Mouse (Mus musculus) thymus, postnatal 36 days (tissue): ENCODE data around the gene Atp8b3.

ENCODE experiments used
- DNase-seq, 2 experiments: peaks; one replicate each; pipeline ENCODE4 v3.0.0; 2022; ENCODE audit warnings: mixed read lengths in 2 of 2

Atp8b3 gene

DNA sequence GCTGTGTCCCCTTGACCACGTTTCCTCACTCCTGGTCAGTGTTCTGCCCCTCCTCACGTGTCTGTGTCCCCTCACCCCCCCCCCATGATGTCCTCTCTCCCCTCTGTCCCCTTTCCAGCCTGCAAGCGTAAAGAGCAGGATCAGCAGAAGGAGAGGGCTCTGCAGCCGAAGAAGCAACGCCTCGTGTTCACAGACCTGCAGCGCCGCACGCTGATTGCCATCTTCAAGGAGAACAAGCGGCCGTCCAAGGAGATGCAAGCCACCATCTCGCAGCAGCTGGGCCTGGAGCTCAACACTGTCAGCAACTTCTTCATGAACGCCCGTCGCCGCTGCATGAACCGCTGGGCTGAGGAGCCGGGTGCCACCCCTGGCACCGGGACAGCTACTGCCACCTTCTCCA is 25.2 kb downstream of the Atp8b3 start:
- DNase-seq = no peak

GRCm38 (mm10) chr10:80510273-80510660 is 28.7 kb downstream of the Atp8b3 start:
- DNase-seq = no peak

DNA sequence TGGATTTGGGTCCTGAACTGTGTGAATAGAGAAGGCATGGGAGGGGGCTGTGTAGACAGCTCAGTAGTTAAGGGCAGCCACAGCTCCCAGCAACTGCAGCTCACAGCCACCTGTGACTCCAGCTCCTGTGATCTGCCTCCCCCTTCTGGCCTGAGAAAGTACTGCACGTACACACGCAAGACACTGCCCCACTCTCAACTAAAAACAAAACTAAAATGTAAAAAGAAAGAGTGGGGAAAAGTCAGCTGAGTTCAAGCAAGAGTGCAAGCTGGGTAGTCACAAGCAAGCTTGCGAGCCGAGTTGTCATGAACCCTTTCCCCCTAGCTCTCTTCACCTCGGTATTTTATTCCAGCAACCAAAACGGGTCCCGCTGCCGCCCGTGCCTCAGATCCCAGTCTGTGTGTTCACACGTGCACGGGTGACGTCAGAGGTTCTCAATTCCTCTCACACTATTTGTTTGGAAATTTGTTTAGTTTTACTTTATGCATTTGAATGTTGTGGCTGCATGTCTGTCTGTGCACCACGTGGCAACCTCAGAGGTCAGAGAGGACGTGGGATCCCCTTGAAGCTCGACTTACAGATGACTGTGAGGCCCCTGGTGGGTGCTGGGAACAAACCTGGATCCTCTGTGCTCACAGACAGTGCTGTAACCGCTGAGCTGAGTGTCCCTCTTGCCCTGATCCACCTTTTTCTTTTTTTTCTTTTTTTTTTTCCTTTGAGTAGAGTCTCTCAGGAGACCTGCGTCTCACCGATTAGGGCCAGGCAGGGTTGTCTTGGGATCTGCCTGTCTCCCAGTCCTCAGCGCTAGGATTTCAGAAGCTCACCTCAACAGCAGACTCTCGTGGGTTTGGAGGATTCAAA is 29.3 kb downstream of the Atp8b3 start:
- DNase-seq = peak; percentile 79 to 85

DNA sequence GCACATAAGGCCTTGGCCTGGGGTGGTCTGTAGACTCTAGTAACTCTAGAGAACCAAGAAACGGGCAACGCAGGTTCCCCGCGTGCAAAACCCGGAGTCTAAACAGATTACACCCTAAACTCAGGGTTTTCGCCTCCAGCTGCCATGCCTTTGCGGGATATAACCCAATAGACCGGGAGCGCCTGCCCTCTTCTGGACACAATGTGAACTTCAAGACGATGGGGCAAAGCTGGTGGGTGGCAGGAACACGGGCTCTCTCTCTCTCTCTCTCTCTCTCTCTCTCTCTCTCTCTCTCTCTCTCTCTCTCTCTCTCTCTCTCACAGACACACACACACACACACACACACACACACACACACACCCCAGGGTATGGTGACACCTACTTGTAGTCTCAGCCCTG is 32.7 kb downstream of the Atp8b3 start:
- peak; percentile 59 to 69 for DNase-seq

- DNase-seq = no peak
These were observed 34.2 kb downstream of the Atp8b3 start for GRCm38 (mm10) chr10:80504724-80505123.

DNA sequence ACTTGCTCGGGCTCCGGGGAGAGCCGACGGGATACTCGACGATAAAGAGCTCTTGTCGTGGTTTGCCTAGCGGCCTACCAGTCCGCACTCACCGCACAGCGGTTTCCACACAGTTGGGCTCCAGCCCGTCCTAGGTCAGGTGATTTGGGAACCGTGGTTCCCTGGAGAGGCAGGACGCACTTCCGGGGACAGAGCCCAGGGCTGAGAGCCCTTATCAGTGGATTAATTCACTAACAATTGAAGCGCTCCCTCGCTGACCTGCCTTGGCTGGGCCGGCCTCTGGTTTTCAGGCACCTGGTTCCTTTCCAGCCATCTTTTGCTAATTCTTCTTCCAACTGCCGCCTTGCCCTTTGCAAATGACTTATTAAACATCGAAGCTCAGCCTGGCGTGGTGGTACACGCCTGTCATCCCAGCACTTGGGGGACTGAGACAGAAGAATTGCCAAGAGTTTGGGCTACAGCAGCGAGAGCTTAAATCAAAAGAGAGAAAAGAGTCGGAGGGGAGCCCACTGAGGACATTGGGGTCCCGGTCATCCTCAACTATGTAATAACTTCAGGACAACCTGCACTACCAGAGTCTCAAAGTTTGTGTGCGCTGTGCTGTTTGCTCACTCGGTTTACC is 35.2 kb downstream of the Atp8b3 start:
- DNase-seq = no peak

- no peak for DNase-seq
These were observed 36.1 kb downstream of the Atp8b3 start for GRCm38 (mm10) chr10:80502819-80503314.

GRCm38 (mm10) chr10:80502291-80502690 is 36.6 kb downstream of the Atp8b3 start:
- no peak for DNase-seq

DNA sequence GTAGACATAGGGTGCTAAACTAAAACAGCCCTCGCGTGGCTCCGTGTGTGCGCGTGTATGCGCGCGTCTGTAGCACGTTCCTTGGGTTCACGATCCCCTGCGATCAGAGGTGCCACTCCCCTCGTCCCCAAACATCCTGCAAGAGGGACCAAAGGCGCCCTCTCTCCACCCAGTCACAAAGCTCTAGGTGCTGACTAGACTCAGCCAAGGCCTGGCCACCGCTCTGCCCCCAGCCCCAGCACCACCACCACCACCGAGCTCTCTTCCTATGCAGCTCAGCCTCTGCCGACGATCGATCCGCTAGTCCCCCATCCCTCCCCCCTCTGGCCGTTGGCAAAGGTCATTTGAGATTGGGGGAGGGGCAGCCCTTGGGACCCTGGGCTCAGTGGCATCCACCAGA is 42.5 kb downstream of the Atp8b3 start:
- DNase-seq = no peak

GRCm38 (mm10) chr10:80495901-80496300 is 43.0 kb downstream of the Atp8b3 start:
- DNase-seq = no peak

- DNase-seq = peak; percentile 54 to 68
These were observed 44.2 kb downstream of the Atp8b3 start, which contains the start of gene Onecut3 for GRCm38 (mm10) chr10:80494732-80495131. Gene Onecut3, plus strand, starts transcription at chr10:80494835.

GRCm38 (mm10) chr10:80490051-80490450 is 48.9 kb downstream of the Atp8b3 start:
- DNase-seq = no peak

DNA sequence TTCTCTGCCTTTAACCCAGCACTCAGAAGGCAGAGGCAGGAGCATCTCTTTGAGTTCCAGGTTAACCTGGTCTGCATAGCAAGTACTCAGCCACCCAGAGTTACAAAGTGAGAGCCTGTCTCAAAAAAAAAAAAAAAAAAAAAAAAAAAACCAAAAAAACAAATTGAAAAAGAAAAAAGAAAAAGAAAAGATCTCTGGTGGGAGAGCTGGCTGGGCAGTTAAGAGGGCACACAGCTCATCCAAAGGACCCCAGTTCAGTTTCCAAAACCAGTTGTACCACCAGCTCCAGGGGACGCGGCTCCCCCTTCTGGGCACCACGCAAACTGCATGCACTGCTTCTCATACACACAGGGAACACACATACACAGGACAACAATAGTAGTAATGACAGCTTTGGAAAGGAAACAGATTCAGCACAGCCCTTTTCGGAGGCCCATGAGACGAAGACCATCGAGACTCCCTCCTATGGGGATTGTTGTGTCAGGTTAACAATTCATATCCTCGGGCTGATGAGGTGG is 52.0 kb downstream of the Atp8b3 start:
- peak in 1 of 2 experiments; percentile 40 for DNase-seq

DNA sequence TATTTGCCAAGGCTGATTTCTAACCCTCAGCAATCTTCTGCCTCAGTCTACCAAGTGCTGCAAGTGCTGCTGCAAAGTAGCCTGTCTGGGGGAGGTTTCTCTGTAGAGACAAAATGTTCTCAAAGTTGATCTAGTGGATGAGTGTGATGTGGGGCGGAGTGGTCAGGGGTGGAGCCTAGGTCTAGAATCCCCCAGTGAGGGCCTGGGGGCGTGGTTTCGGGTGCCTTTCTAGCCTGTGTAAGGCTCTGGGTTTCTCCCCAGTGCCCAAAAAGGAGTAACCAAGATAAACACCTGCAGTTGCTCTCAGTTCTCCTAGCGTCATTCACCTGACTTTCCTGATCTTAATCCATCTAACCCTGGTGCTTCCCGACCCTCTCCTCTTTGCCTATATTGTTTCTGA is 57.9 kb downstream of the Atp8b3 start:
- DNase-seq = peak; percentile 27 to 55

- DNase-seq = no peak
These were observed 60.4 kb downstream of the Atp8b3 start for GRCm38 (mm10) chr10:80478531-80478930.

DNA sequence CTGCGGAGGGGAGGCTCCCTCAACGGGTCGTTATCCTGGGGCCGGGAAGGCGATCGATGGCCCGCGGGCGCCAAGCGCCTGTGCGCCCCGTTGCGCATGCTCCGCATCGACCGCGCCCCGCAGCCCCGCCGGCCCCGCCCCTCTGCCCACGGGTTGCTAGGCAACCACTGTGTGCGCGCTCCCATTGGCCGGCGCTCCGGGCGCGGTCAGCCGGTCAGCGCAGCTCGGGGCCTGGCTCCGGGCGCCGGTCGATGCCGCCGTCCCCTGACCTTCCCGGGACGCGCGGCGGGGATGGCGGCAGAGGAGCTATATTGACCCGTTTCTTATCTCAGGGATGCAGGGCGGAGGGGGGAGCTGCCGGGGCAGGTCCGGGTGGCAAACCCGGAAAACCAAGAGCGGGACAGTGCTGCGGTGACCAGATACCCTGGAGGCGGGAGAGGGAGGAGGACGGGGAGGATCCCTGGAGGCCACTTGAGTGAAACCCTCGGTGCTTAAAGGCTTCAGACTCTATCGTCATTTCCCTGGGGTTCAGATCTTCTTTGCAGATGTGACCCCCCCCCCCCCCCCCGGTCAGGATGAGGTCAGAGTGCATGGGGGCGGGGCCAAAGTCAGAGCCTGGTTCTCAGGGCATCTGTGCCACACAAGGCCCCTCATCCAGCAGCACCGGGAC is 63.5 kb downstream of the Atp8b3 start:
- DNase-seq = peak; percentile 87 to 89
